25 mouse cellular contexts compared by ENCODE assay signal in genomic region chr3:102773018-102773417, GRCm38 (mm10). TPM values are rescaled to one million over a fixed set of nuclear protein-coding genes. Genes with fewer than 3 reads are reported as not detected.
DNase-seq lines count a peak whose midpoint lies in the region; ATAC-seq and TF ChIP-seq lines count a peak whose summit lies in the region.
"Had no signal": no experiment of that assay in that cellular context is flagged by ENCODE, and none has a peak within 500 bp of the region (broad histone marks: within the 10 kb centered on the region; RNA-seq: fewer than 3 reads in every experiment).

No protein-coding gene starts in this region.

- no peak for TF ChIP-seq POLR2A in kidney, adult 2 months (IDR thresholded peaks at IDR 0.05; ENCODE audit: low read depth, low read length)

- no peaks in the 10 kb centered on the region for H3K4me1 ChIP-seq in kidney, adult 2 months (ENCODE audit: control insufficient read depth, insufficient read depth, low read length)
- H3K4me1 ChIP-seq: embryonic facial prominence, embryonic 12.5 days; forebrain, embryonic 15.5 days; heart, embryonic 15.5 days; hindbrain, embryonic 13.5 days had no signal

- no peak for DNase-seq in cerebellum, postnatal 4 days (ENCODE audit: low spot score in 2 of 2)
- DNase-seq in cerebellum, adult 9-10 months = peak; percentile 84
- DNase-seq in cerebellum, postnatal 25 days = peak; percentile 56 to 72
- DNase-seq in left cerebral cortex, postnatal 36 days (ENCODE audit: low spot score in 2 of 2) = no peak
- no peak for DNase-seq in lung, postnatal 36 days
- no peak for DNase-seq in kidney, adult 2 months
- DNase-seq: adrenal gland, adult 8-10 months; adrenal gland, postnatal 36 days; B cell, adult 2 months; gastrocnemius, postnatal 10 days; heart, adult 2 months; heart, postnatal 14 days; kidney, adult 11 months had no signal

- TF ChIP-seq CTCF in kidney, adult 2 months (conservative IDR thresholded peaks at IDR 0.05; ENCODE audit: insufficient read depth, insufficient read length, low read depth, low read length) = no peak

- no peaks in the 10 kb centered on the region for H3K36me3 ChIP-seq in kidney, adult 2 months (ENCODE audit: control insufficient read depth, insufficient read depth, low read length)
- H3K36me3 ChIP-seq: embryonic facial prominence, embryonic 12.5 days; forebrain, embryonic 15.5 days; G1E; heart, embryonic 15.5 days; hindbrain, embryonic 13.5 days had no signal

- no peaks in the 10 kb centered on the region; the same call in 1 of the 2 replicates for H3K27me3 ChIP-seq in kidney, adult 2 months (replicated peaks; ENCODE audit: control insufficient read depth, insufficient read depth, low read length)
- H3K27me3 ChIP-seq: embryonic facial prominence, embryonic 12.5 days; forebrain, embryonic 15.5 days; heart, embryonic 15.5 days; hindbrain, embryonic 13.5 days had no signal

- WGBS in kidney, adult 2 months = 59% methylated on average over 4 of the region's 4 CpGs

- H3K4me3 ChIP-seq in kidney, adult 2 months (ENCODE audit: insufficient read depth, low read depth, low read length) = no peak overlapping the region
- H3K4me3 ChIP-seq: embryonic facial prominence, embryonic 12.5 days; forebrain, embryonic 15.5 days; heart, adult 2 months; heart, embryonic 15.5 days; hindbrain, embryonic 13.5 days had no signal

- ATAC-seq in cerebellum, adult (ENCODE audit: insufficient number of reproducible peaks, low FRiP score, low TSS enrichment) = peak; percentile 89
- ATAC-seq: CD4-positive, CD25-positive, alpha-beta regulatory T cell, adult 4 months; forebrain, embryonic 15.5 days; hindbrain, postnatal 0 days had no signal

- intact Hi-C loops in left cerebral cortex, postnatal 36 days (cut with DNase I) = no loop called here

- H3K27ac ChIP-seq in kidney, adult 2 months (ENCODE audit: insufficient read depth, low read depth, low read length) = no peak overlapping the region
- H3K27ac ChIP-seq: embryonic facial prominence, embryonic 12.5 days; forebrain, embryonic 15.5 days; heart, adult 2 months; heart, embryonic 15.5 days; hindbrain, embryonic 13.5 days; hindbrain, postnatal 0 days had no signal

RNA-seq across cellular contexts. Expression of gene Tshb, which starts 9.5 kb away (rescaled TPM):
- not detected for total RNA-seq in left cerebral cortex, postnatal 36 days (2021)
- polyA plus RNA-seq in kidney, adult 2 months (2012; rRNA removed) = not detected in 2 replicates
- total RNA-seq: adrenal gland, adult 8-10 months; adrenal gland, postnatal 36 days; gastrocnemius, postnatal 10 days; gastrocnemius, postnatal 4 days; heart, adult 2 months; heart, postnatal 14 days; hematopoietic stem cell, adult 5-6 weeks; hindbrain, postnatal 0 days had no signal
- polyA plus RNA-seq: brain, embryonic 14.5 days; CD4-positive, CD25-positive, alpha-beta regulatory T cell, adult 4 months; cortical plate, adult 2 months; G1E; heart, adult 2 months; heart, embryonic 15.5 days had no signal

RNA-seq across cellular contexts. Expression of gene Tspan2, which starts 38.7 kb away (rescaled TPM):
- total RNA-seq in left cerebral cortex, postnatal 36 days (2021) = 100 to 1,000 TPM in 1 of 2 experiments, 10 to 100 TPM in 1; 72.9 to 121 TPM
- polyA plus RNA-seq in kidney, adult 2 months (2012; rRNA removed) = 1.4 and 3.0 TPM in 2 replicates
- polyA plus RNA-seq: G1E had no signal

Comparison
In these comparisons a context has a peak if more than half of its experiments do, and no peak if none do; other contexts are left out.
1. DNase-seq: peak in cerebellum, adult 9-10 months (single experiment) and cerebellum, postnatal 25 days (2 of 2); none in cerebellum, postnatal 4 days (0 of 2), left cerebral cortex, postnatal 36 days (0 of 2), lung, postnatal 36 days (single experiment) and kidney, adult 2 months (single experiment).